Mouse (Mus musculus): ENCODE measurements around the gene Gsdma. TPM values are rescaled to one million over a fixed set of nuclear protein-coding genes. Genes with fewer than 3 reads are reported as not detected.
"Not testable (repeated sequence)": the region's sequence is repeated elsewhere in the genome, so short reads cannot be mapped to it uniquely, and the experiment has no call there.

Gene Gsdma
- polyA plus RNA-seq, 1 experiment from 2014 or later = 3.7 TPM

DNA sequence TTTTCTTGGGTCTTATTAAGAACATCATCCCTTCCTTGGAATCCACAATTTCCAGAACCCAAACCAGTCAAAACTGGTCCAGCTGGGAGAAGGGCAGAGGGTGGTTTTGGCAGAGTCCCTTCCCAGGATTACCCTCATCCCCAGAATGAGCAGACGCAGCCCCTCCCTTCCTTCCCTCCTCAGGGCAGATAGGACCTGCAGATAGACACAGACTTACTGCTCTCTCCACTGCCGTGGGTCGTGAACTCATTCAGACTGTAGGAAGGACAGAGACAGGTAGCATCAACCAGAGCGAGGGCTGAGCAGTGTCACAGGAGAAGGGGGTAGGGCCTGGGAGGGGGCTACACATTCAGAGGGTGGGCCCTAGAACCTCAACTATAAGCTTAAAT, 46.9 kb downstream of the Gsdma start:
- Histone ChIP-seq H3K9ac (ENCODE audit: low read length) (no peak overlapping the region), H3K4me2 (ENCODE audit: low read depth, low read length) (no peak overlapping the region), H3K27ac (ENCODE audit: low read length) (peak overlapping the region; percentile 33; the same call in 1 of the 2 replicates), H3K36me3 (ENCODE audit: control insufficient read depth, insufficient read depth, low read length) (peaks cover 24% of the 10 kb centered on the region; the same call in 1 of the 2 replicates), H3K27me3 (ENCODE audit: control insufficient read depth, insufficient read depth, low read length) (no peaks in the 10 kb centered on the region), H3K9me3 (replicated peaks; ENCODE audit: control insufficient read depth, low read length) (no peaks in the 10 kb centered on the region), H3K4me1 (ENCODE audit: control insufficient read depth, insufficient read depth, low read length) (peaks cover 26% of the 10 kb centered on the region), H3K4me3 (replicated peaks; ENCODE audit: low read length) (no peak overlapping the region)
- ATAC-seq (ENCODE audit: insufficient read depth, low FRiP score) = no peak
- 73% methylated on average over 4 of the region's 4 CpGs for WGBS

DNA sequence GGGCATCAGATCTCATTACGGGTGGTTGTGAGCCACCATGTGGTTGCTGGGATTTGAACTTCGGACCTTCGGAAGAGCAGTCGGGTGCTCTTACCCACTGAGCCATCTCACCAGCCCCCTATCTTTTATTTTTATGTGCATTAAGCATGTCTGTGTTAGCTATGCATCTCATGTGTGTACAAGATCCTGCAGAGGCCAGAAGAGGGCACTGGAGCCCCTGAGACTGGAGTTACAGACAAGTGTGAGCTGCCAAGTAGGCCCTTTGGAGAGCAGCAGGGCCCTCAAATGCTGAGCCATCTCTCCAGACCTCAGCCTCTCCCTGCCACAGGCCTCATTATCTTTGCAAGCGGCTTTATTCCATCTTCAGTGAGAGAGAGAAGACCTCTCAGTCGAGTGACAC, 47.9 kb downstream of the Gsdma start:
- not testable (repeated sequence) for H3K27ac ChIP-seq (ENCODE audit: low read length); H3K4me3 ChIP-seq (replicated peaks; ENCODE audit: low read length); H3K4me2 ChIP-seq (ENCODE audit: low read depth, low read length); H3K9me3 ChIP-seq (replicated peaks; ENCODE audit: control insufficient read depth, low read length); H3K27me3 ChIP-seq (ENCODE audit: control insufficient read depth, insufficient read depth, low read length); H3K9ac ChIP-seq (ENCODE audit: low read length); ATAC-seq (ENCODE audit: insufficient read depth, low FRiP score)
- Histone ChIP-seq H3K36me3 (ENCODE audit: control insufficient read depth, insufficient read depth, low read length) (peaks cover 16% of the 10 kb centered on the region; the same call in 1 of the 2 replicates), H3K4me1 (ENCODE audit: control insufficient read depth, insufficient read depth, low read length) (peaks cover 26% of the 10 kb centered on the region)
- WGBS = 81% methylated on average over 6 of the region's 6 CpGs

- ATAC-seq (ENCODE audit: insufficient read depth, low FRiP score) = no peak
- no peak overlapping the region for H3K9ac ChIP-seq (ENCODE audit: low read length)
- WGBS = 76% methylated on average over 12 of the region's 12 CpGs
- no peak overlapping the region for H3K4me3 ChIP-seq (replicated peaks; ENCODE audit: low read length)
- peaks cover 10% of the 10 kb centered on the region; the same call in 1 of the 2 replicates for H3K36me3 ChIP-seq (ENCODE audit: control insufficient read depth, insufficient read depth, low read length)
- H3K4me2 ChIP-seq (ENCODE audit: low read depth, low read length) = no peak overlapping the region
- H3K27ac ChIP-seq (ENCODE audit: low read length) = no peak overlapping the region
- no peaks in the 10 kb centered on the region for H3K9me3 ChIP-seq (replicated peaks; ENCODE audit: control insufficient read depth, low read length)
- no peaks in the 10 kb centered on the region for H3K27me3 ChIP-seq (ENCODE audit: control insufficient read depth, insufficient read depth, low read length)
- H3K4me1 ChIP-seq (ENCODE audit: control insufficient read depth, insufficient read depth, low read length) = peaks cover 10% of the 10 kb centered on the region
These were observed 49.6 kb downstream of the Gsdma start for GRCm38 (mm10) chr11:98713703-98714102.

GRCm38 (mm10) chr11:98715946-98716345, 51.8 kb downstream of the Gsdma start:
- H3K9me3 ChIP-seq (replicated peaks; ENCODE audit: control insufficient read depth, low read length) = no peaks in the 10 kb centered on the region
- peaks cover 10% of the 10 kb centered on the region; the same call in 1 of the 2 replicates for H3K36me3 ChIP-seq (ENCODE audit: control insufficient read depth, insufficient read depth, low read length)
- H3K9ac ChIP-seq (ENCODE audit: low read length) = no peak overlapping the region
- no peak overlapping the region for H3K4me3 ChIP-seq (replicated peaks; ENCODE audit: low read length)
- 93% methylated on average over 9 of the region's 9 CpGs for WGBS
- no peak for ATAC-seq (ENCODE audit: insufficient read depth, low FRiP score)
- peaks cover 6% of the 10 kb centered on the region for H3K4me1 ChIP-seq (ENCODE audit: control insufficient read depth, insufficient read depth, low read length)
- no peak overlapping the region for H3K27ac ChIP-seq (ENCODE audit: low read length)
- no peak overlapping the region for H3K4me2 ChIP-seq (ENCODE audit: low read depth, low read length)
- no peaks in the 10 kb centered on the region for H3K27me3 ChIP-seq (ENCODE audit: control insufficient read depth, insufficient read depth, low read length)

DNA sequence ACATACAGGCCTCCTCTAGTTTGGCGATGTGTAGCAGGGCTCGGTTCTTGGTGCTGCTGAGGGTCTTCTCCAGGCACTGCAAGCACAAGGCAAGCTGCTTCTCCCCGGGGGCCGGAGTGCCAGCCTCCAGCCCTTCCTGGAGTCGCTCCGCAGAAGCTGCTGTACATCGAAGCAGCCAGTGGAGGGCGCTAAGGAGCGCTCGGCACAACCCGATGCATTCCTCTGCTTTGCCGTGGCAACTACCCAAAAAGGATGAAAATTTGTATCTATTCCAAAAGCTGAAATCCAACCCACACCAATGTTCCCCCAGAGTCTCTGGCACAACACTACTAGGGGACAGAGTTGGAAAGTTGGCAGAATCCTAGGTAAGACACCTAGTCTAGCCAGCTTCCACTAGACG, 53.8 kb downstream of the Gsdma start:
- Histone ChIP-seq H3K4me1 (ENCODE audit: control insufficient read depth, insufficient read depth, low read length) (peaks cover 15% of the 10 kb centered on the region), H3K4me3 (replicated peaks; ENCODE audit: low read length) (no peak overlapping the region), H3K9me3 (replicated peaks; ENCODE audit: control insufficient read depth, low read length) (no peaks in the 10 kb centered on the region), H3K4me2 (ENCODE audit: low read depth, low read length) (no peak overlapping the region), H3K36me3 (ENCODE audit: control insufficient read depth, insufficient read depth, low read length) (peaks cover 7% of the 10 kb centered on the region; the same call in 1 of the 2 replicates), H3K27me3 (ENCODE audit: control insufficient read depth, insufficient read depth, low read length) (no peaks in the 10 kb centered on the region), H3K9ac (ENCODE audit: low read length) (no peak overlapping the region), H3K27ac (ENCODE audit: low read length) (no peak overlapping the region)
- WGBS = 20% methylated on average over 13 of the region's 13 CpGs
- no peak for ATAC-seq (ENCODE audit: insufficient read depth, low FRiP score)

DNA sequence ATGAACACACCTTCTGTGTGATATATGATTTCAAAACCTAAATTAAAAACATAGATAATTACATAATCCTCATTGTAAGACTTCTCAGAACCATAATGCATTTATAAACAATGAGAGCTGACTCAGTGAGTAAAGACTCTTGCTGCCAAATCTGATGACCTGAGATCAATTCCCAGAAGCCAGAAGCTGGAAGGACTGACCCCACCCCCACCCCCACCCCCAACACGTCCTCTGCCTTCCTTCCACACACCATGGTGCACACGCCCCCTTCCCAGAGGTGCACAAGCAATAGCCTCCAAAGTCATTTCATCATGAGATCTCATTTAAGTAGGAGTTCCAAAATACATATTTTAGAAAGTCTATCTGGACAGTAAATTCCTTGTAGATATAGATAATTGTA, 56.6 kb downstream of the Gsdma start:
- Histone ChIP-seq H3K36me3 (ENCODE audit: control insufficient read depth, insufficient read depth, low read length) (no peaks in the 10 kb centered on the region), H3K4me1 (ENCODE audit: control insufficient read depth, insufficient read depth, low read length) (peaks cover 15% of the 10 kb centered on the region), H3K4me2 (ENCODE audit: low read depth, low read length) (no peak overlapping the region), H3K4me3 (replicated peaks; ENCODE audit: low read length) (no peak overlapping the region), H3K9me3 (replicated peaks; ENCODE audit: control insufficient read depth, low read length) (no peaks in the 10 kb centered on the region), H3K27ac (ENCODE audit: low read length) (no peak overlapping the region), H3K27me3 (ENCODE audit: control insufficient read depth, insufficient read depth, low read length) (no peaks in the 10 kb centered on the region), H3K9ac (ENCODE audit: low read length) (no peak overlapping the region)
- no peak for ATAC-seq (ENCODE audit: insufficient read depth, low FRiP score)
- WGBS = 71% methylated on average over 2 of the region's 2 CpGs

DNA sequence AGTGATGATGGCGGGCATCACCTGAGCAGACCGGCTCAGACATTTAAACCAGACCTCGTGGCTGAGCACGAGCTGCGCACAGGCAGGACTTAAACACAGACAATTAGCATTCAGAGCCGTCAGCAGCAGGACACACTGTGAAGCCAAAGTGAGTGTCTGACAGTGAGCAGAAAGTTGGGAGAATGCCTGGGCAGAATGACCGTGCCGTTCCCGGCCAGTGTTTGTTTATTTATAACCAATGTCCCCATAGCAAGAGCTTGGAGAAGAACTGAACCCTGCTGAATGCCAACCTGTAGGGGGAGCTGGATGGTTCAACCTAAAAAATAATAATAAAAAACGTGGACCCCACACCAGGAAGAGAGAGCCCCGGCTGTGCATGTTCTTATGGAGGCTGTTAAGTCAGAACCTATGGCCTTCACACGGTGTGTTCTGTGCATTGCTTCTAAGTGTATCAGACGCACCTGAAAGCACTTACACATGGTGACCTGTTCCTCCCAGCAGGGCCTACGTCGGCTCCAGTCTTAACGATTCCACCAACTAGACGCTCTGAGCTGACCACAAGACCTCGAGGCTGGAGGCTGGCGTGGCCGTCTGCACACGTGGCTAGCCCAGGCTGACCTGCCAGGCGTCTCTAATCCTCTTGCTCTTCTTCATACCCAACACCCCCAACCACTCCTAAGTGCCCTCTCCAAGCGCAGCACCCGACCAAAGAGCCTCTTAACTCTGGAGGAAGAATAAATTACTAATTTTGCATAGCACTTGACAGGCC, 57.5 kb downstream of the Gsdma start:
- Histone ChIP-seq H3K9ac (ENCODE audit: low read length) (peak overlapping the region; percentile 9; the same call in 1 of the 2 replicates), H3K9me3 (replicated peaks; ENCODE audit: control insufficient read depth, low read length) (no peaks in the 10 kb centered on the region), H3K27ac (ENCODE audit: low read length) (peak overlapping the region; percentile 64; the same call in 1 of the 2 replicates), H3K27me3 (ENCODE audit: control insufficient read depth, insufficient read depth, low read length) (no peaks in the 10 kb centered on the region), H3K4me2 (ENCODE audit: low read depth, low read length) (no peak overlapping the region), H3K4me3 (replicated peaks; ENCODE audit: low read length) (no peak overlapping the region), H3K36me3 (ENCODE audit: control insufficient read depth, insufficient read depth, low read length) (no peaks in the 10 kb centered on the region), H3K4me1 (ENCODE audit: control insufficient read depth, insufficient read depth, low read length) (peaks cover 15% of the 10 kb centered on the region)
- ATAC-seq (ENCODE audit: insufficient read depth, low FRiP score) = peak; percentile 51; the same call in 1 of the 2 replicates
- WGBS = 52% methylated on average over 24 of the region's 24 CpGs

DNA sequence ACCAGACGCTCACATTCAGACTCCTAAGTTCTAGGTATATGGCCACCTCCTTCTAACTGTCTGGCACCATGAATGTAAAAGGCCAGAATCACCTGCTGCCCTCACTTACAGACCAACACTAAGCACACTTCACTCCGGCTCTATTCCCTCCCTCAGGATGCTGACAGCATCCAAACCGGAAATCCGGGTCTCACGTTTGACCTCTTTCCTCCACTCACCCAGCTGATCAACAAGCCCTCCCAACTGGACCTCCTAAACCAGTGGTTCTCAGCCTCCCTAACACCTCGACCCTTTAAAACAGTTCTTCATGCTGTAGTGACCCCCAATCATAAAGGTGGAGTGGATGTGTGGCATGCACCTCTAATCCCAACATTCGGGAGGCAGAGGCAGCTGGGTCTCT, 58.9 kb downstream of the Gsdma start:
- H3K27ac ChIP-seq (ENCODE audit: low read length) = no peak overlapping the region
- H3K36me3 ChIP-seq (ENCODE audit: control insufficient read depth, insufficient read depth, low read length) = 0 out of 2 replicates have a peak, but pooled peaks cover 3% of the 10 kb centered on the region
- no peak for ATAC-seq (ENCODE audit: insufficient read depth, low FRiP score)
- no peak overlapping the region for H3K4me2 ChIP-seq (ENCODE audit: low read depth, low read length)
- no peak overlapping the region for H3K4me3 ChIP-seq (replicated peaks; ENCODE audit: low read length)
- WGBS = 75% methylated on average over 7 of the region's 7 CpGs
- no peaks in the 10 kb centered on the region for H3K9me3 ChIP-seq (replicated peaks; ENCODE audit: control insufficient read depth, low read length)
- peaks cover 15% of the 10 kb centered on the region for H3K4me1 ChIP-seq (ENCODE audit: control insufficient read depth, insufficient read depth, low read length)
- H3K27me3 ChIP-seq (ENCODE audit: control insufficient read depth, insufficient read depth, low read length) = no peaks in the 10 kb centered on the region
- no peak overlapping the region for H3K9ac ChIP-seq (ENCODE audit: low read length)

DNA sequence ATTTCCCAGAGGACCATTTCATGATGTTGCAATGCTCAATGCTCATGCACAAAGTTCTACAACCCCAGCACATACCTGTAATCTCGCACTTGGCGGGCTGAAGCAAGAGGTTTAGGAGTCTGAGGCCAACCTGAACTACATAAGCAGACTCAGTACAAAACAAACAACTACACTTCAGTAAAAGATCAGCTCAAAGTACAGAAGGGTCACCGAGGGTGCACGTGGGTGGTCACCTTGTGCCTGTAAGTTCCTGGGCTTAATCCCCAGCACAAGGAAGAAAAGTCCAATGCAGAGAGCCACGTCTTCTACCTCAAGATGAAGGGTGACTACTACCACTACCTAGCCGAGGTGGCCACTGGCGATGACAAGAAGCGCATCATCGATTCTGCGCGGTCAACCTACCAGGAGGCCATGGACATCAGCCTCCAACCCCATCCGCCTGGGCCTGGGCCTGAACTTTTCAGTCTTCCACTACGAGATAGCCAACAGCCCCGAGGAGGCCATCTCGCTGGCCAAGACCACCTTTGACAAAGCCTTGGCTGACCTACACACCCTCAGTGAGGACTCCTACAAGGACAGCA, 61.9 kb downstream of the Gsdma start:
- no peaks in the 10 kb centered on the region for H3K9me3 ChIP-seq (replicated peaks; ENCODE audit: control insufficient read depth, low read length)
- ATAC-seq (ENCODE audit: insufficient read depth, low FRiP score) = no peak
- H3K4me2 ChIP-seq (ENCODE audit: low read depth, low read length) = no peak overlapping the region
- H3K9ac ChIP-seq (ENCODE audit: low read length) = no peak overlapping the region
- H3K27ac ChIP-seq (ENCODE audit: low read length) = no peak overlapping the region
- 92% methylated on average over 15 of the region's 15 CpGs for WGBS
- H3K4me3 ChIP-seq (replicated peaks; ENCODE audit: low read length) = no peak overlapping the region
- H3K27me3 ChIP-seq (ENCODE audit: control insufficient read depth, insufficient read depth, low read length) = no peaks in the 10 kb centered on the region
- peaks cover 20% of the 10 kb centered on the region for H3K4me1 ChIP-seq (ENCODE audit: control insufficient read depth, insufficient read depth, low read length)
- H3K36me3 ChIP-seq (ENCODE audit: control insufficient read depth, insufficient read depth, low read length) = 0 out of 2 replicates have a peak, but pooled peaks cover 3% of the 10 kb centered on the region
